Mouse (Mus musculus) forebrain, embryonic 12.5 days (tissue): ENCODE measurements around the gene Ankdd1b. TPM values are rescaled to one million over a fixed set of nuclear protein-coding genes. Genes with fewer than 3 reads are reported as not detected.

Source experiments
- ATAC-seq: fragments of 200-750 bp; cut with Nextera tagmentation; 2 replicates; pipeline ENCODE4 v1.8.0; 2017; ENCODE audit warnings: moderate TSS enrichment; ENCODE audit not compliant: low FRiP score
- H3K27ac ChIP-seq: fragments of 300-500 bp; sonication (generic); 2 replicates; pipeline ENCODE4 v1.5.1; 2016; ENCODE audit warnings: mild to moderate bottlenecking
- H3K27me3 ChIP-seq: fragments of 300-500 bp; sonication (generic); 2 replicates; pipeline ENCODE4 v1.6.1; 2016; ENCODE audit warnings: mild to moderate bottlenecking
- H3K36me3 ChIP-seq: fragments of 300-500 bp; sonication (generic); replicated peaks from 2 replicates; pipeline ENCODE4 v1.6.1; 2016; ENCODE audit warnings: mild to moderate bottlenecking
- H3K4me1 ChIP-seq: fragments of 300-500 bp; sonication (generic); 2 replicates; pipeline ENCODE4 v1.6.1; 2016
- H3K4me2 ChIP-seq: fragments of 300-500 bp; sonication (generic); 2 replicates; pipeline ENCODE4 v1.6.1; 2016; ENCODE audit warnings: mild to moderate bottlenecking, moderate library complexity
- H3K4me3 ChIP-seq: fragments of 300-500 bp; sonication (generic); replicated peaks from 2 replicates; pipeline ENCODE4 v1.5.1; 2016; ENCODE audit warnings: mild to moderate bottlenecking
- H3K9ac ChIP-seq: fragments of 300-500 bp; sonication (generic); 2 replicates; pipeline ENCODE4 v1.6.1; 2016; ENCODE audit warnings: mild to moderate bottlenecking
- H3K9me3 ChIP-seq: fragments of 300-500 bp; sonication (generic); 2 replicates; pipeline ENCODE4 v1.6.1; 2016
- WGBS: fragments of 180-500 bp; shearing (Covaris S2); methylation state at CpG from one replicate; pipeline ENCODE4 v1.1.7; 2016; 5-methylcytosine and 5-hydroxymethylcytosine counted together
- polyA plus RNA-seq: library from polyadenylated mRNA; unstranded; fragments of >200 nt; fragmentation: Nextera tagmentation; extraction: Ambion mirVana; gene quantifications from 2 replicates; pipeline ENCODE4 v1.2.1, GENCODE M21; 2016

Gene Ankdd1b
- not detected in 2 replicates for polyA plus RNA-seq

DNA sequence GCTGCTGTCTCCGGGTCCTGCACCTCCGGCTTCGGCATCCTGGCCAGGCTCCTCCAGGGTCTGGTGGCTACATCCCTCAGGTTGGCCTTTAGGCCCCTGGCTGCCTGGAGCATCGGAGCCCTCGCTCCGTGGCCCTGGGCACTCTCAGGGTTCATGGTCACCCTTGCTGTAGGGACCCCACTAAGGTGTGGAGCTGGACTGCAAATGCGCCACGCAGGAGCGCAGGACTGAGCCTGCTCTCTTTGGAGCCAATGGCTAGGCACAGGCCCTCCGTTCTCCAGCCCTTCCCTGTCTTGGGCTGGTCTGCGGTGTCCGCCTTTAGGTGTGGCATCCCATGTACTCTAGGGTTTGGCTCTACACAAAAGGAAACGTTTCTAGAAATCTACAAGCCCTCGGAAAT is at the start of gene Ankdd1b:
Gene Ankdd1b (minus strand): TSS at position 242 of the 400 bp plus-strand sequence.
- WGBS, result 90% methylated on average over 14 of the region's 14 CpGs
- no peak for ATAC-seq
- Histone ChIP-seq H3K9me3 (no peaks in the 10 kb centered on the region), H3K36me3 (no peaks in the 10 kb centered on the region), H3K9ac (no peak within 1 kb of the TSS), H3K4me3 (no peak within 1 kb of the TSS), H3K27ac (no peak within 1 kb of the TSS), H3K4me2 (no peak within 1 kb of the TSS), H3K27me3 (no peaks in the 10 kb centered on the region), H3K4me1 (no peaks in the 10 kb centered on the region)

DNA sequence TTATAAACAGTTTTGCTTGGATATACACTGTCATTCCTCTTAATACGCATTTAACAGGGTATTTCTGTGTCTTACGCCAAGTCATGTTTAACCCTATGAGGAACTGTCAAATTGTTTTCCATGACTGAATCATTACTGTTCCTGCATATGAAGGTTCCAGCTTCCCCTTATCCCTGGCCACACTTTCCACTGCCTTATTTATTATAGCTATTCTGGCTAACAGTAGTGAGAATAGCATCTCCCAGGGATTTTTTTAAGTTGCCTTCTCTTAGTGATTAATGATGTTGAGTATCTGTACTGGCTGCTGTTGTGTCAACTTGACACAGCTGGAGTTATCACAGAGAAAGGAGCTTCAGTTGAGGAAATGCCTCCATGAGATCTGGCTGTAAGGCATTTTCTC is 46.3 kb upstream of the Ankdd1b start:
- no peak overlapping the region for H3K9ac ChIP-seq
- H3K27me3 ChIP-seq, result no peaks in the 10 kb centered on the region
- no peaks in the 10 kb centered on the region for H3K9me3 ChIP-seq
- H3K4me1 ChIP-seq, result no peaks in the 10 kb centered on the region
- ATAC-seq, result no peak
- no peak overlapping the region for H3K4me3 ChIP-seq
- H3K36me3 ChIP-seq, result no peaks in the 10 kb centered on the region; the same call in 1 of the 2 replicates
- H3K27ac ChIP-seq, result no peak overlapping the region
- 96% methylated on average over 2 of the region's 2 CpGs for WGBS
- no peak overlapping the region for H3K4me2 ChIP-seq

DNA sequence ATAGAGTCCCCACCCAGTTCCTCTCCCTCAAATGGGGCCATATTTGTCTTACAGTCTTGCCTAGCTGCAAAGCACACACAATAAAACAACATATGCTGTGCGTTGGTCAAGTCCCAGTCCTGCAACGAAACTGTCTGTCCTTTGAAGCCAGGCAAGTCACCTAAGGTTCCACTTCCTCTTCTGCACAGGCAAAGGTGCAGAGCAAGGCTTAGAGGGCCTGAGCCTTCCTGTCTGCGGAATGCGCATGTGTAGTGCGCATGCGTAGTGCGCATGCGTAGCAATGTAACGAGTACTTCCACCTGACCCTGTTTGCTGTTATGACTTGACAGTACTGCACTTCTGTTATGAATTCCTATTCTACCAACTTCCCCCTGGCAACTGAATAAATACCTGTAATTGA is 45.3 kb upstream of the Ankdd1b start:
- ATAC-seq, result no peak
- Histone ChIP-seq H3K27me3 (no peaks in the 10 kb centered on the region), H3K4me3 (no peak overlapping the region), H3K36me3 (no peaks in the 10 kb centered on the region; the same call in 1 of the 2 replicates), H3K4me2 (no peak overlapping the region), H3K9me3 (no peaks in the 10 kb centered on the region), H3K4me1 (no peaks in the 10 kb centered on the region), H3K9ac (no peak overlapping the region), H3K27ac (no peak overlapping the region)
- WGBS, result 96% methylated on average over 9 of the region's 9 CpGs

DNA sequence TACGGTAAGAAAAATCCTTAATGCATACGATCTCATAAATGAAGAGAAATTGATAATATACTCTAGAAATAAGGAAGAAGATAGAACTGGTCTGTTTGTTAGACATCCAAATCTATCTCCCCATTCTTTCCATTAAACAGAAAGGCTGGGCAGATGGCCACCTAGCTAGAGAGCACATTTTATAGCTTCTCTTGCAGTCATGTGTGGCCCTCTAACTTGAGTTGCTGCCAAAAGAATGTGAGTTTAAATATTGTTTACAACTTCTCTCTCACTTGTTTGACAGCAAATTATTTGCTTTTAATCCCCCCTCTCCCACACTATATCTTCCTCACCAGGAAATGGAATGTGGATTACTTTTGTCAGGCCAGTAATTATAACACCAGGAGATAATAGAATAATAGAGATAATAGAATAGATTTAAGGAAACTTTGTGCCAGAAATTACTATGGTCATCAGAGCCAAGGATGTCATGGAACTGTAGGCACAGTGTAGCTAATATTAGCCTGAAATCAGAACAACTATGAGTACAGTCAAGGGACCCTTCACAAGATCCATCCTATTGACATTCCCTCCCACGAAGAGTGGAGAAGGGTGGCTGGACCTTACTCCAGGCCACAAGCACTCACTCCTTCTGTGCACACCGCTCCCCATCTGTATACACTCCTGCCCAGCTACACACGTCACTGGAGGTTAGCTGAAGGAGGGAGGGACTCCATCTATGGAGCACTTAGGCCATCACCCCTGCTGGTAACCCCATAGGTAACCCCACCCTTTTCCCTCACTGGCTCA is 43.4 kb upstream of the Ankdd1b start:
- Histone ChIP-seq H3K27me3 (no peaks in the 10 kb centered on the region), H3K4me3 (no peak overlapping the region), H3K9ac (no peak overlapping the region), H3K27ac (no peak overlapping the region), H3K36me3 (no peaks in the 10 kb centered on the region), H3K4me2 (no peak overlapping the region), H3K9me3 (no peaks in the 10 kb centered on the region), H3K4me1 (no peaks in the 10 kb centered on the region)
- WGBS, result 88% methylated on average over 5 of the region's 5 CpGs
- ATAC-seq, result no peak

DNA sequence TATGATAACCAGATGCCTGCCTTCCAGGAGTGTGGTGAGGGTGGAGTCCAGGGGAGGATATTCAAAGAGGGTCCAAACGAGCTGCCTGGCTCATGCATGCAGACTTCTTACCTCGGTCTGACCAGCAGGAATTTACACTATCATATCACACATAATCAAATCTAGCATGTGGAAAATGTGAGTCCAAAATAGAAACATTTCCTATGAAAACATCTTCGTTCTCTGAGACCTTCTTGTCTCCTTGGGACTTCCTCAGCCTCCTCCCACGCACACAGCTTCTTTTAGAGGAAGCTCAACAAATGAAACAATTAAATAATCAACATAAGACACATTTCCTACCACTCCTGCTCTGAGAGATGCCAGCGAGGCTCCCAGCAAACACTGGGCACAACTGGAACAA is 40.9 kb upstream of the Ankdd1b start:
- H3K9ac ChIP-seq, result no peak overlapping the region
- no peaks in the 10 kb centered on the region for H3K36me3 ChIP-seq
- H3K4me1 ChIP-seq, result no peaks in the 10 kb centered on the region
- H3K4me3 ChIP-seq, result no peak overlapping the region
- no peak overlapping the region for H3K27ac ChIP-seq
- H3K27me3 ChIP-seq, result no peaks in the 10 kb centered on the region
- no peak overlapping the region for H3K4me2 ChIP-seq
- no peak for ATAC-seq
- WGBS, result 74% methylated on average over 5 of the region's 5 CpGs
- no peaks in the 10 kb centered on the region for H3K9me3 ChIP-seq

DNA sequence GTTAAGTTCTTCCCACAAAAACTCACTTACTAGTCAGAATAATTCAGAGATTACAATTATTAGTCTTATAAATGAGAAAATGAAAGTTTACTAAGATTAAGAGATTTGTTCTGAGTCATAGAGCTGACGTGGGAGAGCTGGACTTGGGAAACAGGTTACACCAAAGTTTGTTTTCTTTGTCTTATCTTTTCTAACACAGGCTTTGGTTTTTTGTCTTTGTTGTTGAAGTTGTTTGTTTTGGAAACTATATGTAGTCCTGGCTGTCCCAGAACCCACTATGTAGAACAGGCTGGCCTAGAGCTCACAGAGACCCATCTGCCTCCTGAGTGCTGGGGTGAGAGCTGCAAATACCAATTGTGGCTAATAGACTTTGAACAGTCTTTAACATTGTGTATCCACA is 40.3 kb upstream of the Ankdd1b start:
- Histone ChIP-seq H3K9ac (no peak overlapping the region), H3K4me1 (no peaks in the 10 kb centered on the region), H3K9me3 (no peaks in the 10 kb centered on the region), H3K27me3 (no peaks in the 10 kb centered on the region), H3K4me2 (no peak overlapping the region), H3K27ac (no peak overlapping the region), H3K36me3 (no peaks in the 10 kb centered on the region), H3K4me3 (no peak overlapping the region)
- WGBS, result 89% methylated on average over 1 of the region's 1 CpGs
- ATAC-seq, result no peak

DNA sequence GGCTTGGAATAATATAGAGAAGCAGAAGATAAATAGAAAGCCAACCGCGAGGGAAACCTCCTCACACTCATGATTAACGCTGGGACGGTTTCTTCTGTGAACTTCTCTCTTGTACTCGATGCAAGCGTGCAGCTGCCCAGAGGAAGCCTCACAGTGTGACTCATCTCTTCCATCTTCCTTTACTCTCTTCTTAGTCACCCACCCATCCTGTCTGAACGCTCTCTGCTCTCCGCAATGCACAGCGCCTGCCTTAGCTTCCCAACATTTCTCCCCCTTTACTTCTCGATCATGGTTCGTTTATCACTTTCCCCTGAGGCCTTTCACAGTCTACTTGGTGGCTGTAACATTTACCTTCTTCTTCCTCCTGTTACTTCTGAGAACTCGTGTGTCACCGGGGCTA is 39.6 kb upstream of the Ankdd1b start:
- Histone ChIP-seq H3K27ac (no peak overlapping the region), H3K4me1 (no peaks in the 10 kb centered on the region), H3K9me3 (no peaks in the 10 kb centered on the region), H3K36me3 (no peaks in the 10 kb centered on the region), H3K9ac (no peak overlapping the region), H3K4me3 (no peak overlapping the region), H3K27me3 (no peaks in the 10 kb centered on the region), H3K4me2 (no peak overlapping the region)
- 90% methylated on average over 13 of the region's 13 CpGs for WGBS
- ATAC-seq, result no peak

DNA sequence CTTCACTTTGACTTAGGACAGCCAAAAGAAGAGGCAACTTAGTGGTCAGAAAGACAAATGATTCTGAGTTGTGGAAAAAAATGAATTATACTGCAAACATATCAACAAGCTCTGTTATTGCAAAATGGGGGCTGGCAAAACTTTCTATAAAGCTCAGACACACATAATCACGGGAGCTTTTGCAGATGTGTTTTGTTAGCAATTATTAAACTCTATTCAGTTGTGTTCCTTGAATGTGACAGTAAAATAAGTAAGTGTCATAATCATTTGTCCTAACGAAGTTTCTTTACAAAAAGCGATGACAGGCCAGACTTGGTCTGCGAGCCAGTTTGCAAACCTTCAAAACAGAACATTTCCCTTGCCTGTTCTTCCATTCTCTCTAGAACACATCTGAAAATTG is 36.5 kb upstream of the Ankdd1b start:
- Histone ChIP-seq H3K9ac (no peak overlapping the region), H3K27me3 (no peaks in the 10 kb centered on the region), H3K27ac (no peak overlapping the region), H3K9me3 (no peaks in the 10 kb centered on the region), H3K4me1 (no peaks in the 10 kb centered on the region), H3K4me2 (no peak overlapping the region), H3K4me3 (no peak overlapping the region), H3K36me3 (no peaks in the 10 kb centered on the region)
- WGBS, result 96% methylated on average over 4 of the region's 4 CpGs
- ATAC-seq, result no peak

DNA sequence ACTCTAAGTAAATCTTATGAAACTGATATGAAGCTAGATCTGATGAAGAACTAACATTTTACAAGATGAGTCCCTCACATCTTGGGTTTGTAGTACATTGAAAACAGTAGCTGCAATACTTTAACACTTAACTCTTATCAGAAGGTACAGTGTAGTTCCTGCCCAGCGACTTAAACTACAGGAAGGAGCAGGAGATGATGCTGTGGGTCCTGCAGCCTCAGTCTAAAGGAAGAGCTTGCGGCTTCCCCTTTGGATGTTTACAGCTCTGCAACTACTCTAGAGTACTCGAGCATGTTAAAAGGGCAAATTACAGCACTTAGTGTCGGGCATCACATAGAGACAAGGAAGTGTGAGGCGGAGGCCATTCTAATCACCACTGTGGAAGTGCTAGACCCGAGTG is 35.3 kb upstream of the Ankdd1b start:
- Histone ChIP-seq H3K36me3 (no peaks in the 10 kb centered on the region), H3K9me3 (no peaks in the 10 kb centered on the region), H3K4me1 (no peaks in the 10 kb centered on the region), H3K4me3 (no peak overlapping the region), H3K27ac (no peak overlapping the region), H3K4me2 (no peak overlapping the region), H3K9ac (no peak overlapping the region), H3K27me3 (no peaks in the 10 kb centered on the region)
- no peak for ATAC-seq
- 82% methylated on average over 6 of the region's 6 CpGs for WGBS

DNA sequence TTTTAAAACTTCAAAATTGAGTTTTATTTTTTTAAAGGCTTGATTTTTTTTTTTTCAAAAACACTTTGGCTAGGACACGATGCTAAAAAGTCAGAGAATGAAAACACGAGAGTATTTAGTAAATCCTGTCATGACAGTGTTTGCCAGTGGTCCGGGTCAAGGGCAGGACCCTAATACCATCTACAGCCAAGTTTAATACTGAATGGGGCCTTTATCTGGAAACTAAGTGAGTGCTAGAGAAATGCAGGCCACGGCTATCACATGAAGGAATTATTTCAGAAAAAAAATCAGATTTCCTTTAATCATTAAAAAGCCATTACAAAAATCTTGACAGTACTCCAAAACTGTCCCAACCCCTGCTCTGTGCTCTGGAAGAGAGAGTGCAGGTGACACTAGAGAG is 34.7 kb upstream of the Ankdd1b start:
- ATAC-seq, result no peak
- Histone ChIP-seq H3K4me3 (no peak overlapping the region), H3K4me2 (no peak overlapping the region), H3K9ac (no peak overlapping the region), H3K9me3 (no peaks in the 10 kb centered on the region), H3K27me3 (no peaks in the 10 kb centered on the region), H3K4me1 (no peaks in the 10 kb centered on the region), H3K36me3 (no peaks in the 10 kb centered on the region), H3K27ac (no peak overlapping the region)
- WGBS, result 89% methylated on average over 4 of the region's 4 CpGs

DNA sequence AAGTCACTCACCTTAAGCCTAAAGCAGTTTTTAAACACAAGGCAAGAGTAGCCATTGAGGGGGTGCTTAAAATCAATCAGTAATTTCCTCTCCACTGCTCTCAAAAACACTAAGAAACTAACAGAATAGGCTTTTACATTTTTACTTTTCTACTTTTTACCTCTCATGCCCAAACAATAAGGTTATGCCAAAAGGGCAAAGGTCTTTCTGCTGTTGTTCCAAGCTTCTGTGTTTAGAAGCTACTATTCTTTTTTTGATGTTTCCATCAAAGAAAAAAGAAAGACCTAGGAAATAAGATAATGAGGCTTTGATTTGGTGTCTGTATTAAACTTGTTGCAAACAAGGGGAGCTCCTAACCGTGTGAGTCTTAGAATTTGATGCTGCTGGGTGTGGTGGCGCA is 28.9 kb upstream of the Ankdd1b start:
- Histone ChIP-seq H3K27me3 (no peaks in the 10 kb centered on the region), H3K9me3 (no peaks in the 10 kb centered on the region), H3K4me3 (no peak overlapping the region), H3K4me1 (no peaks in the 10 kb centered on the region), H3K9ac (no peak overlapping the region), H3K27ac (no peak overlapping the region), H3K36me3 (no peaks in the 10 kb centered on the region), H3K4me2 (no peak overlapping the region)
- WGBS, result 82% methylated on average over 2 of the region's 2 CpGs
- no peak for ATAC-seq

DNA sequence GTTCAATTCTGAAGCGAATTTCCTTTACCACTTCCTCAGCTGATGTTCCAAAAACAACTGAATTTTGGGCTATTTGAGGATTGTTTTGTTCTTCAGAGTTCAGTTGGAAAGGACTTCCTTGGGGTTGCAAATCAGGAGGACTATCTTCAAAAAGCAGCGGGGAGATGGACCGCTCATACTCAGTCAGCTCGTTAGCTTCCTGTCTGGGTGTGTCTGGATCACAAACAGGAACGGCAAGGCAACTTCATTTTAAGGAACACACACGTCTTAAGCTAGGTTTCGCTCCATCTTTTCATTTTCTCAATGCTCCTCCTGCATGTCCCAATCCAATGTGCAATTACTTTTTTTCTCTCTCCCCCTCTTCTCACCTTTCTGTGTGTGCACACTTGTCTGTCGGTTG is 25.6 kb upstream of the Ankdd1b start:
- 85% methylated on average over 8 of the region's 8 CpGs for WGBS
- H3K9me3 ChIP-seq, result no peaks in the 10 kb centered on the region
- no peaks in the 10 kb centered on the region for H3K4me1 ChIP-seq
- H3K4me2 ChIP-seq, result no peak overlapping the region
- no peak overlapping the region for H3K27ac ChIP-seq
- no peak overlapping the region for H3K9ac ChIP-seq
- H3K36me3 ChIP-seq, result no peaks in the 10 kb centered on the region
- ATAC-seq, result no peak
- no peak overlapping the region for H3K4me3 ChIP-seq
- H3K27me3 ChIP-seq, result no peaks in the 10 kb centered on the region

DNA sequence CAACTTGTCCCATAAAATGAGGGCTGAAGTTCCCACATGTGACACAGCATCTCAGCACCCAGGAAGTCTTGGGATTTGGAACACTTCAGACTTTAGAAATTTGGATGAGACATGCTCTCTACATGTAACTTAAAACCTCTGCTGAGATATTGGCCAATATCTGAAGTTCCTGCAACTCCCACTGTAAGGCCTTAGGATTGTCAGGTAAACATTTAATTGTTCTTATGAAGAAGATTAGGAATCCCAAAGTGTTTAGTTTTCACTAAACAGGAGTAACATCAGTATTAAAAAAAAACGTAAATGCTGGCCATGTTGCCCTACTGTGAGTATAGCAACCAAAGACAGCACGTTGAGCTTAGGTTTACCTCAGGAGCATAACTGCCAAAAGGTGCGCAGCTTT is 19.4 kb upstream of the Ankdd1b start, which contains the start of gene Gm17622:
Gene Gm17622 (plus strand): TSS at position 301 of the 400 bp plus-strand sequence.
- H3K9ac ChIP-seq, result no peak within 1 kb of the TSS
- WGBS, result 93% methylated on average over 3 of the region's 3 CpGs
- ATAC-seq, result no peak

More for the DNA sequence above, 19.4 kb upstream of the Ankdd1b start, which contains the start of gene Gm17622:
- Histone ChIP-seq H3K9me3 (no peaks in the 10 kb centered on the region), H3K4me3 (no peak within 1 kb of the TSS), H3K4me1 (no peaks in the 10 kb centered on the region), H3K36me3 (peaks cover 10% of the 10 kb centered on the region), H3K4me2 (no peak within 1 kb of the TSS), H3K27me3 (no peaks in the 10 kb centered on the region), H3K27ac (no peak within 1 kb of the TSS)
